Mouse (Mus musculus): ENCODE results near the gene Zbtb16. TPM values are rescaled to one million over a fixed set of nuclear protein-coding genes. Genes with fewer than 3 reads are reported as not detected.

Gene Zbtb16
- polyA plus RNA-seq, 1 experiment, result 4.1 TPM

DNA sequence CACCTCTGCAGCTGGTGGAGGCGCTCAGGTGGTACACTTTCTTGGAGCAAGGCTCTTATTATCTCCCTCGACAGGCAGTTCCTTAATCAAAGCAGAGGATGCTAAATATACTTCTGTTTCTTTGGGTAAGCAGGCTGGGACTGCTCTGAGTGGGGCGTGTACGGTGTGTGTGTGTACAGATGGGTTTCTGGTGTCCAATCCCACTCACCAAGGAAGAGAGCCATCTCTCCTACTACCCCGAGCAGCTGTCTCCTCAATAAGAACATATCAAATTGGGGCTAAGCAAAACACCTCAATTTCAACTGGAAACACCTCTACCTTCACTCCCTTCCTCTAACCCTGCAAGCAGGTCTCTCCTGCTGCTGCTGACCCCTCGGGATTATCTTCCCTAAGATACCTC, 162.8 kb downstream of the Zbtb16 start:
- Histone ChIP-seq H3K27me3 (ENCODE audit: control insufficient read depth, insufficient read depth, low read length) (no peaks in the 10 kb centered on the region), H3K27ac (ENCODE audit: control insufficient read depth, insufficient read depth, low read length) (no peak overlapping the region), H3K4me3 (ENCODE audit: control insufficient read depth, insufficient read depth, low read length) (no peak overlapping the region), H3K4me1 (replicated peaks; ENCODE audit: control insufficient read depth, insufficient read depth, low read length) (no peaks in the 10 kb centered on the region), H3K36me3 (ENCODE audit: control insufficient read depth, insufficient read depth, low read length) (no peaks in the 10 kb centered on the region)
- WGBS, result 84% methylated on average over 6 of the region's 6 CpGs
- TF ChIP-seq POLR2A (IDR thresholded peaks at IDR 0.05; ENCODE audit: control insufficient read depth, extremely low read depth, insufficient read depth, low read length, poor library complexity) (no peak), CTCF (IDR thresholded peaks at IDR 0.05; ENCODE audit: borderline replicate concordance, control insufficient read depth, extremely low read depth, insufficient read depth, low read length, poor library complexity) (no peak)
- DNase-seq, result no peak

DNA sequence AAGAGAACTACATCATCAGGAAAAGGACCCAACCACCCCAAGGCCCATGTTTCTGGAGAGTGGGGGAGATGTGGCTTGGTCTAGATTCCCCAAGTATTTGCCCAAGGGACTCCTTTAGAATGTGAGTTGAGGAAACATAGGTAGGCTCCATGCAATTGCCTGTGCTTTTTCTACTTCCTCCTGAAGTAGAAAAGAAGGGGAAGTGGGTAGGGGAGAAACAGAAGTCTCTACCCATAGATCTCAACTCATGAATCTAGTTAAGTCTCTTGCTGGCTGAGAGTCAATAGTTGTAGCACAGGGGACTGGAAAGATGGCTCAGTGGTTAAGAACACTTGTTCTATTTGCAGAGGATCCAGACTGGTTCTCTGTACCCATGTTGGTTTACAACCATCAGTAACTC, 164.2 kb downstream of the Zbtb16 start:
- Histone ChIP-seq H3K4me1 (replicated peaks; ENCODE audit: control insufficient read depth, insufficient read depth, low read length) (no peaks in the 10 kb centered on the region), H3K27me3 (ENCODE audit: control insufficient read depth, insufficient read depth, low read length) (no peaks in the 10 kb centered on the region), H3K36me3 (ENCODE audit: control insufficient read depth, insufficient read depth, low read length) (no peaks in the 10 kb centered on the region), H3K4me3 (ENCODE audit: control insufficient read depth, insufficient read depth, low read length) (no peak overlapping the region), H3K27ac (ENCODE audit: control insufficient read depth, insufficient read depth, low read length) (no peak overlapping the region)
- TF ChIP-seq POLR2A (IDR thresholded peaks at IDR 0.05; ENCODE audit: control insufficient read depth, extremely low read depth, insufficient read depth, low read length, poor library complexity), result no peak
- TF ChIP-seq CTCF (IDR thresholded peaks at IDR 0.05; ENCODE audit: borderline replicate concordance, control insufficient read depth, extremely low read depth, insufficient read depth, low read length, poor library complexity), result no peak
- DNase-seq, result no peak

GRCm38 (mm10) chr9:48670156-48670555, 165.9 kb downstream of the Zbtb16 start:
- TF ChIP-seq CTCF (IDR thresholded peaks at IDR 0.05; ENCODE audit: borderline replicate concordance, control insufficient read depth, extremely low read depth, insufficient read depth, low read length, poor library complexity) (no peak), POLR2A (IDR thresholded peaks at IDR 0.05; ENCODE audit: control insufficient read depth, extremely low read depth, insufficient read depth, low read length, poor library complexity) (no peak)
- H3K27me3 ChIP-seq (ENCODE audit: control insufficient read depth, insufficient read depth, low read length), result no peaks in the 10 kb centered on the region
- no peaks in the 10 kb centered on the region for H3K4me1 ChIP-seq (replicated peaks; ENCODE audit: control insufficient read depth, insufficient read depth, low read length)
- H3K4me3 ChIP-seq (ENCODE audit: control insufficient read depth, insufficient read depth, low read length), result no peak overlapping the region
- H3K27ac ChIP-seq (ENCODE audit: control insufficient read depth, insufficient read depth, low read length), result no peak overlapping the region
- WGBS, result 97% methylated on average over 13 of the region's 13 CpGs
- no peaks in the 10 kb centered on the region for H3K36me3 ChIP-seq (ENCODE audit: control insufficient read depth, insufficient read depth, low read length)
- DNase-seq, result no peak

DNA sequence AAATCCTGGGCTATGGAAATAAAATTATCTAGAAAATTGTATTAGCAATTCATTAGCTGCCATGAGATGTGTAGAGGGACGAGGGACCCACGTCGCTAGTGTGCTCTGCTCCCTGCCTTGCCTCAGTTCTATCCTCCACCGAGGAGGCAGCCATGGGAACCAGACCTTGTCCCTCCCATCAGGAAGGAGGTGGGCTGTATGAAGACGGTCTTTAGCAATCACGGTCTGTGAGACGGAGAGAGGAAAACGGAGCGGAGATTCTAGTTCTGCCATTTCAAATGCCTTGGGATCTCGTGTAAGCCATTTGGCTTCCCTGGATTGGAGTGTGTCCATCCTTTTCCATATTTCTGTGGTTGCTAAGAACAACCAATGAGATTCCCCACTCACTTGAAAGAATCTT, 166.3 kb downstream of the Zbtb16 start:
- Histone ChIP-seq H3K27ac (ENCODE audit: control insufficient read depth, insufficient read depth, low read length) (no peak overlapping the region), H3K4me3 (ENCODE audit: control insufficient read depth, insufficient read depth, low read length) (no peak overlapping the region), H3K36me3 (ENCODE audit: control insufficient read depth, insufficient read depth, low read length) (no peaks in the 10 kb centered on the region), H3K4me1 (replicated peaks; ENCODE audit: control insufficient read depth, insufficient read depth, low read length) (no peaks in the 10 kb centered on the region), H3K27me3 (ENCODE audit: control insufficient read depth, insufficient read depth, low read length) (no peaks in the 10 kb centered on the region)
- TF ChIP-seq CTCF (IDR thresholded peaks at IDR 0.05; ENCODE audit: borderline replicate concordance, control insufficient read depth, extremely low read depth, insufficient read depth, low read length, poor library complexity) (no peak), POLR2A (IDR thresholded peaks at IDR 0.05; ENCODE audit: control insufficient read depth, extremely low read depth, insufficient read depth, low read length, poor library complexity) (no peak)
- 88% methylated on average over 10 of the region's 10 CpGs for WGBS
- DNase-seq, result no peak

DNA sequence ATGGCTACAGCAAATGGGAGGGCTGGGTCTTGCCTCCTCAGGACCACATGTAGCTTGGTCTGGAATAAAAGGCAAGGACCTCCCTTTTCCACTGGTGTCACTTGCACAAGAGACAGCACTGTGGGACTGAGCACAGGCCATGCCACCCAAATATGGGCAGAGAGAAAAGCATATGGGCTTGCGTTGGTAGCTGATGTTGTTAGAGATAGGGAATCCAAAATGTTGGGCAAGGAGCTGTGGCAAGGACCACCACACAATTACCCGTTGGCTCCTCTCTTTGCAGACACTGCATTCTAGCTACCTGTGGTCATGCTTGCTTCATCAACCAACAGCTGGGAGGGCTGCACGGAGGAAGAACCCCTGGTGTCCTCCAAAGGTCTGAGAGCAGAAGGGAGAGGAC, 169.3 kb downstream of the Zbtb16 start:
- Histone ChIP-seq H3K4me3 (ENCODE audit: control insufficient read depth, insufficient read depth, low read length) (no peak overlapping the region), H3K4me1 (replicated peaks; ENCODE audit: control insufficient read depth, insufficient read depth, low read length) (no peaks in the 10 kb centered on the region), H3K27me3 (ENCODE audit: control insufficient read depth, insufficient read depth, low read length) (no peaks in the 10 kb centered on the region), H3K36me3 (ENCODE audit: control insufficient read depth, insufficient read depth, low read length) (no peaks in the 10 kb centered on the region), H3K27ac (ENCODE audit: control insufficient read depth, insufficient read depth, low read length) (no peak overlapping the region)
- DNase-seq, result no peak
- TF ChIP-seq POLR2A (IDR thresholded peaks at IDR 0.05; ENCODE audit: control insufficient read depth, extremely low read depth, insufficient read depth, low read length, poor library complexity) (no peak), CTCF (IDR thresholded peaks at IDR 0.05; ENCODE audit: borderline replicate concordance, control insufficient read depth, extremely low read depth, insufficient read depth, low read length, poor library complexity) (no peak)
- 80% methylated on average over 3 of the region's 3 CpGs for WGBS

DNA sequence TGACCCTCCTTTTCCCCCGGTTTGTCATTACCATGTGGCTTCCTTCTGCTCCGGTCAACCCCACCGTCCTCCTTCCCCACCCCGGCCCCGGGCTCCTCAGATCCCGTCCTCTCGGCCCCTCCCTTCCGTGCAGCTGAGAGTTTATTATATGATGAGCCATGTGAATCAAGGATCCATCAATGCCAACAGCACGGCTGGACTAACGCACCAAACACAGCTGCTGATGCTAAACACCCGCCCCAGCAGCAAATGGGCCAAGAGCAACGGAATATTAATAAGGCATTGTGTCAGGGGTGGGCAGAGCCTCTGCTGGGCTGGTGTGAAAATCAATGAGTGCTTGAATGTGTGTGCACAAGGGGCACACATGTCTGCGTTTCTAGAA, 173.0 kb downstream of the Zbtb16 start:
- no peak overlapping the region for H3K27ac ChIP-seq (ENCODE audit: control insufficient read depth, insufficient read depth, low read length)
- H3K4me1 ChIP-seq (replicated peaks; ENCODE audit: control insufficient read depth, insufficient read depth, low read length), result no peaks in the 10 kb centered on the region
- no peak overlapping the region for H3K4me3 ChIP-seq (ENCODE audit: control insufficient read depth, insufficient read depth, low read length)
- H3K27me3 ChIP-seq (ENCODE audit: control insufficient read depth, insufficient read depth, low read length), result no peaks in the 10 kb centered on the region
- DNase-seq, result no peak
- H3K36me3 ChIP-seq (ENCODE audit: control insufficient read depth, insufficient read depth, low read length), result no peaks in the 10 kb centered on the region
- no peak for TF ChIP-seq CTCF (IDR thresholded peaks at IDR 0.05; ENCODE audit: borderline replicate concordance, control insufficient read depth, extremely low read depth, insufficient read depth, low read length, poor library complexity)
- no peak for TF ChIP-seq POLR2A (IDR thresholded peaks at IDR 0.05; ENCODE audit: control insufficient read depth, extremely low read depth, insufficient read depth, low read length, poor library complexity)
- WGBS, result 89% methylated on average over 13 of the region's 13 CpGs

GRCm38 (mm10) chr9:48662361-48663051, 173.5 kb downstream of the Zbtb16 start:
- WGBS, result 75% methylated on average over 15 of the region's 15 CpGs
- DNase-seq, result no peak

More at GRCm38 (mm10) chr9:48662361-48663051, 173.5 kb downstream of the Zbtb16 start:
- no peak overlapping the region for H3K27ac ChIP-seq (ENCODE audit: control insufficient read depth, insufficient read depth, low read length)
- H3K4me3 ChIP-seq (ENCODE audit: control insufficient read depth, insufficient read depth, low read length), result no peak overlapping the region
- H3K4me1 ChIP-seq (replicated peaks; ENCODE audit: control insufficient read depth, insufficient read depth, low read length), result no peaks in the 10 kb centered on the region
- no peak for TF ChIP-seq CTCF (IDR thresholded peaks at IDR 0.05; ENCODE audit: borderline replicate concordance, control insufficient read depth, extremely low read depth, insufficient read depth, low read length, poor library complexity)
- no peak for TF ChIP-seq POLR2A (IDR thresholded peaks at IDR 0.05; ENCODE audit: control insufficient read depth, extremely low read depth, insufficient read depth, low read length, poor library complexity)
- H3K36me3 ChIP-seq (ENCODE audit: control insufficient read depth, insufficient read depth, low read length), result no peaks in the 10 kb centered on the region
- no peaks in the 10 kb centered on the region for H3K27me3 ChIP-seq (ENCODE audit: control insufficient read depth, insufficient read depth, low read length)

Data from thymus, adult 2 months (tissue).